Mouse (Mus musculus): Measurements from ENCODE around the gene Tmem60. TPM values are rescaled to one million over a fixed set of nuclear protein-coding genes. Genes with fewer than 3 reads are reported as not detected.

Gene Tmem60
- 10 to 100 TPM; 23.8 to 24.1 TPM for total RNA-seq (2021)

DNA sequence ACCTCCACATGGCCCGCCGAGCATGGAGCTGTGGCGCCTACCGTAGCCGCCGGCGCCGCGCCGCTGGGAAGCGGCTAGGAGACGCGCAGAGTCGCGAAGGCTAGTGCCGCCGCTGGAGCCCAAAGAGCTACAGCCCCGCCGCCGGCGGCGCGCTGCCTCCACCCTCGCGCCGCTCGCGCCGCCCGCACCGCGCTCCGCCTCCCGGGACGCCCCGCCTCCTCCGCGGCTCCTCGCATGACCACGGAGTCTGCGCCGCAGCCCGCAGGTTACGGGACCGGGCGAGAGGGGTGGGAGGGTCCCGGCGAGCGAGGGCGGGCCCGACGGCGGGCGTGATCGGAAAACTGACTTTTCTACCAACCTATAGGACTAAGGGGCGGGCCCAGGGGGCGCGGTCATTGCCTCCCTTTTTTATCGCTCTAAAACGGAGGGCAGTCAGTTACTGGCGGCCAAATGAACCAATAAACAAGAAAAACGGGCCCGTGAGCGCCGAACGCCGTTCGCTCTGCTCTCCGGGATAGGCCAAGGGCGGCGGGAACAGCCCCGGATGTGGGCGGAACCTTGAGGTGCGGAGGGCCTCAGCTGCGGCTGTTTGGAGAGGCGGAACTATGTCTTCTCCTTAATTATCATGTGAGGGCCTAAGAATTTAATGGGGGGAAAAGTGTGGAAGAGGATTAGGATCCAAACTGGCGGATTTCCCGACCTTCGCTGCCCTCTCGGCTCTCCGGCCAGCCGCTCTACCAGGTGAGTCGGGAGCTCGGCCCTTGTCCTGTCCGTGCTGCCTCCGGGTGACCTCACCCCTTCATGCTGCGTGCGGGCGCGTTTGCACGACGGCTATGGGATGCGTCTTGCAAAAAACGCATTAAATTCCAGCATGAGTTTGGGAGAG, at the start of gene Tmem60, which contains the start of gene Phtf2:
TSS of gene Tmem60 (plus strand) at position 277 of the 886 bp plus-strand sequence.
TSS of gene Phtf2 (minus strand) at position 210 of the 886 bp plus-strand sequence.
- intact Hi-C loops (cut with DNase I), result loop anchor here (2.0 to 10.0 kb wide), 3 partner anchors 69 to 543 kb away; partner anchors contain the start of genes Ccdc146, Fam185a and Ptpn12
- peak; percentile 97 to 98 for DNase-seq

DNA sequence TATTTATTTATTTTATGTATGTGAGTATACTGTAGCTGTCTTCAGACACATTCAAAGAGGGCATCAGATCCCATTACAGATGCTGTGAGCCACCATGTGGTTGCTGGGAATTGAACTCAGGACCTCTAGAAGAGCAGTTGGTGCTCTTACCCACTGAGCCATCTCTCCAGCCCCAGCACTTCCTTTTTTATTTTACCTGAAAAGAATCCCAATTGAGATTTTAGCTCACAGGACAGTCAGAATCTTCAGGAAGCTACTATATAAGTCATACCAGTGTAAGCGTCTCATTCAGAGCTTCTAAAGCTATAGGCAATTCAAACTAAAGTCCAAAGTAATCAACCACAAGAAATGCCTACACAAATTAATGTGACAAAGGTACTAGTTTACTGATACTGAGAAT, 47.6 kb upstream of the Tmem60 start:
- intact Hi-C loops (cut with DNase I), result no loop called here
- no peak for DNase-seq

DNA sequence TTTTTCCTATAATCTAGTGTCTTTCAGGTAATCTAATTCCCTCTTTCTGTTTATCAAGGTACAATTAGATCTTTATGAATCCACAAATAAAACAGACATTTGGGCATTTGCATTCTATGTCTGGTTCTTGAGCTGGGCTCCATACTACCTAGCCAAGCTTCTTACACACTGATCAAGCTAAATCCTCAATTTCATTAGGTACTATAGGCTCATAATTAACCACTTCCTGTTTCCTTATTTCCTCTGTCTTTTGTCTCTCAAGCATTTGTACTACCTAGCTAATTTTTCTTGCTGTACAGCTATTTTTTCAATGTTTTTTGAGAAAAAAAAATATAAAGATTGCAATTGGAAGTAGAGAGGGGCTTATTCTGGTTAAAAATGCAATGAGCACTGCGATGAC, 44.9 kb upstream of the Tmem60 start:
- no peak for DNase-seq
- intact Hi-C loops (cut with DNase I), result no loop called here

DNA sequence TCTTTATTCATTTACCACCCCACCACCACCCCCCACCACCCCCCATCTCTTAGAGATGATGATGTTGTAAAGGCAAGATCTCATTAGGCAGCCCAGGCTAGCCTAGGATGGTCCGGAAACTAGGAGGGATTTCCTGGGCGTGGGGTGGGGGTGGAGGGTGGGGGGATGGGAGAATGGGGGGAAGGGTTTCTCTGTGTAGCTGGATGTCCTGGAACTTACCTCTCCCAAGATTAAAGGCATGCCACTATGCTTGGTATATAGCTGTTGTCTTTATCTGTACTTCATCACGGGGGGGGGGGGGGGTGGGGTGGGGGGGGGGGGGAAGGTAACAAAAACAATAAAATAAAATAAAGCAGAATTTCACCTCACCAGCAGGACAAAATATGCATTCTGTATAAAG, 38.6 kb upstream of the Tmem60 start:
- DNase-seq, result no peak
- intact Hi-C loops (cut with DNase I), result no loop called here

DNA sequence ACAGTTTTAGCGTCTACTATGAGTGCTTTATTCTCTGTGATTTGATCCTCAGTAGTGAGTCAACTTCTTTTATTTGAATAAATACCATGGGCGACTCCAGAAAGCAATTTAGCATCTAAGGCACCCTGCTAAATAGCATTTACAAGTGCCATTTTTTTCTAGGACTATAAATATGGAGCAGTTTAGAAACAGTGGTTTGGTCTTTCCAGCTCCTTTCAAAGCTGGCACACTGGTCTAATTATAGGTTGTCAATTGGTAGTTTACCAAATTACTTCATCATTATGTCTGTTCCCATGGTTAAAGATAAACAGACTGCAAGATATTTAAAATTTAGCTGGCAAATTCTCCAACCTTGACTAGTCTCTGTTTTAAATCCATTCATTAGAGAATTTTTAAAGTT, 38.2 kb upstream of the Tmem60 start:
- intact Hi-C loops (cut with DNase I), result no loop called here
- DNase-seq, result no peak

DNA sequence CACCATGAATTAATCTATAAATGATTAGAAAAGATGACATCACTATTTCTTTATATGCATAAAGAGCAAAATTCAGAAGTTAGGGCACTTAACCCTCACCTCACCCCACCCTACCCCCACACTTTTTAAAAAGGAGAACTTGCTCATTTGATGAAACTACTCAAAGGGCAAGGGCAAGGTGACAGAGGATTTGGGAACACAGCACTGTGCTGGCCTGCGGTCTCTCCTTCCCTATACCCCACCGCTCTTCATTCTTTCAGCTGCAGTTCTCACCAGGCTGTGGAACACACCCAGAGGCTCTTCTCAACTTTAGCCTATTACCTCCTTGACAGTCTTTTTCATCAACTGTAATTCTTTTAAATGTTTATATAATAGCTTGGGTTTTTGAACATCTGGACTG, 35.0 kb upstream of the Tmem60 start:
- DNase-seq, result no peak
- intact Hi-C loops (cut with DNase I), result no loop called here

DNA sequence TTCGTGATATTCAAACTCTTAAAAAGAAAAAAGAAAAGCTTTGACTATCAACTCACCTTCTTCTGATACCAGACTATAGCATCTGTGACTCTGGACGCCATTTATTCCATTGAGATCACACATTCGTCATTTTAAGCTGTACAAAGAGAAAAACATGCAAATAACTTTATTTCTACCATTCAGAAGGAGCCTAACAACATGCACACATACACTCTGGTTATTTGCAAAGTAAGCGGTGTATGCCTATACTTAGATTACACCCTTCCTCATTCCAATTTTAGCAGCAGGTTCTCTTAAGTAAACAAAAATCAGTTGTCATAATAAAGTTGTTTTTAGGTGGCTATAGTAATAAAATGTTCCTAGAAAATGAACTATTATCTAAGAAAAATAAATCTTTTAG, 26.9 kb upstream of the Tmem60 start:
- no peak for DNase-seq
- intact Hi-C loops (cut with DNase I), result no loop called here

DNA sequence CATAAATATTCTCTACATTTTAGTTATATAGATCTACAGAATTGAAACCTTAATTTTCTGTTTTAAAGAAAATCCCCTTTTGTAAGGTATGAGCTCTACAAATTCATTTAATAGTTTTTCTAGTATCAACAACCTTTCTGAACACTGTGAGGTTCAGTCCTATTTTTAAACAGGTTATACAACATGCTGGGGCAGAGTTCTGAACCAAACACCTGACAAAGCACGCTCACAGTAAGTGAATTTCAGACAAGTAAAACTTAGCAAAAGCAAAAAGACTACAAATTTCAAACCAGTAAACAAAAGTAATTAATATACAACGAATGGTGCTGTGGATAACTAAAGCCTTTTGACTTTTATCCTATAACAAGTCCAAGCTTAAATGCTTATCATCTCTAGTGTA, 23.6 kb upstream of the Tmem60 start:
- DNase-seq, result no peak
- intact Hi-C loops (cut with DNase I), result no loop called here

DNA sequence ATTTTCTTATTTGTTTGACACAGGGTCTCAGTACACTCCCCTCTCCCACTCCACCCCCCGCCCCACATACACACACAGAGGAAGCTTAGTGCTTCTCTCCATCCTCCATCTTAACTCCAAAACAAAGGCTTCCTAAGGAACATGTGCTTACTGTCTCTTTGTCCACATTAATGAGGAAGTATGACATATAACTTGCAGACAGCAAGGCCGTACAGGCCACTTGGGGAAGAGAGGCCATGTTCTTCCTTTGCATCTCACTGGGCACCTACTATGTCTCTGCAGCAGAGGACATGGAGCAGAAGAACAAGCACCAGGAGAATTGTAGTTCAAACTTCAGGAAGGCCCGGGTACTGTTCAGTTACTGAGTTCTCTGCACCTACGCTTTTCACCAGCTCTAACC, 21.4 kb upstream of the Tmem60 start:
- intact Hi-C loops (cut with DNase I), result no loop called here
- no peak for DNase-seq

DNA sequence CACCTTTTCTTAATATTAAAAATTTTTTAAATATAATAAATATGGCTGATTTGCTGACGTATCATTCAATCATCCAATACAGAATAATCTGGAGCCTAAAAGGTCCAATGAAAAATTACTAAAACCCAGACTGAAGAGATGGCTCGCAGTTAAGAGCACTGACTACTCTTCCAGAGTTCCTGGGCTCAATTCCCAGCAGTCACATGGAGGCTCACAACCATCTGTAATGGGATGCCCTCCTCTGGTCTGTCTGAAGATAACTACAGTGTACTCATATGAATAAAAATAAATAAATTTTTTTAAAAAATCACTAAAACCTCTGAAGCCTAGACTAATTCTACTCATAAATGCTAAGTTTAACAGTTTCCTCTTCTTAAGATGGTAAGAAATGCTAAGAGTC, 20.1 kb upstream of the Tmem60 start:
- DNase-seq, result no peak
- intact Hi-C loops (cut with DNase I), result no loop called here

DNA sequence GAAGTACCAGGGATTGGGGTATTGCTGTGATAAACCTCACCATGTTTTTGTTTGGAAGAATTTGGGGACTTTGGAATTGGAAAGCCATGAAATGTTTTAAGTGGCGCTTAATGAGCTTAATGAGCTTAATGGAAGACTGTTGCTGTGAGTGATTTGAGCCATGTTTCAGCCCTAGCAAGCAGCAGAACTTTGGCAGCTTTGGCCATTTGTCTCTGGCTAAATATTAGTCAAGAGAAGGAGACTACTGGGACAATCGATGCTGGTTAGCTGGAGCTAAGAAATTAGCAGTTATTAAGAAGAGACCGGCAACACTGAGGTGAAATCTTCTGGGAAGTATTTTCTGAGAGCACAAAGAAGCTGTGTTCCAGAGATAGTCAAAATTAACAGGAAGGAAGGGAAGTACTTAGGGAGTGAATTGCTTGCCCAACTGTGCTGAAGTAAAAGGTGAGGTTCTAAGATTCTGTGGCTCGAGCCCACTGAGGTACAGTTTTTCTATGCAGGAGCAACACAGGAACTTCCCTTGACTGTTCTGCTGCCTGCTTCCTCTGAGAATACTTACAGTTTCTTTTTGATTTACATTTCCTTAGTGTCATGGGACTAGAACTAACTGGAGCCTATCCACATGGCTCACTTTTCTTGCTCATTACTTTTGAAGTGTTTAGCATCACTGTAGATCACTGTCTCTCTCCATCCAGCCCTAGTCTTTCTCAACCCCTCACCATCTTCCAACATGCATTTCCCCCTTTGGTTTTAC, 17.6 kb upstream of the Tmem60 start:
- intact Hi-C loops (cut with DNase I), result no loop called here
- DNase-seq, result no peak

DNA sequence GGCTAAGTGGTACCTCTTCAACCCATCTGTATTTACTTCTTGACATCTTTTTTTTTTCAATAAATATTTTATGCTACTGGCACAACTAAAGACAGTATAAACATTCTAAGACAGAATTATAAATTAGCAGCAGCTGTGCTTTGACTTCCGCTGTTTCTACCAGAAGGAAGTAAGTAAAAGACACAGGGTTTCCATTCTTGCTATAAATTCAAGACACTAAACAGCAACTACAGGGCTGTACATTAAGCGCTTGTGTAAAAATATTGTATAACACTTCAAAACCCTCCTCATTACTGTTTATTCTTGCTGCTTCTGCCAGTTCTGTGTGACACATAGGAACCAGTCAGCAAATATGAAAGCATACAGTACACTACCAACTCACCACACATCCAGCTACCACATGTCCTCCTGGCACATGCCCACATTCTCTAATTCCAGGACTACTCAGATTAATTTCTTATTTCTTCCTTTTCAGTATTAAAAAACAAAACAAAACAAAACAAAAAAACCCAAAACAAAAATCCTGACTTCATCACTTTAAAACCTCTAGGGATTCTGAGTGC, 16.7 kb upstream of the Tmem60 start:
- no peak for DNase-seq
- intact Hi-C loops (cut with DNase I), result no loop called here

DNA sequence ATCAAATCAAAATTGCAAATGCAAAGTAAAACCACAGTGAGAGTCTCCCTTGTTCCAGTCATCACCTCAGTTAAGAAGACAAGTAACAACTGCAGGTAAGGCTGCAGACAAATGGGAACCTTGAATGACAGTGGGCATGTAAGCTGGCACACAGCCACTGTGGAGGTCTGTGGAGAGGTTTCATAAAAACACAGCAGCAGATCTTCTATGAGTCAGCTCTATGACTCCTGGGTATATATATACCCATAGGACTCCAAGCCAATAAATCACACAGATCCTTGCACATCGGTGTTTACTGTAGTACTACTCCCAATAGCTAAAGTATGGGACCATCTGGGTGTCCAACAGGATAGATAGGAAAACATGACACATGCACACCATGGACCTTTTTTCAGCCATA, 8.8 kb upstream of the Tmem60 start:
- intact Hi-C loops (cut with DNase I), result no loop called here
- no peak for DNase-seq

DNA sequence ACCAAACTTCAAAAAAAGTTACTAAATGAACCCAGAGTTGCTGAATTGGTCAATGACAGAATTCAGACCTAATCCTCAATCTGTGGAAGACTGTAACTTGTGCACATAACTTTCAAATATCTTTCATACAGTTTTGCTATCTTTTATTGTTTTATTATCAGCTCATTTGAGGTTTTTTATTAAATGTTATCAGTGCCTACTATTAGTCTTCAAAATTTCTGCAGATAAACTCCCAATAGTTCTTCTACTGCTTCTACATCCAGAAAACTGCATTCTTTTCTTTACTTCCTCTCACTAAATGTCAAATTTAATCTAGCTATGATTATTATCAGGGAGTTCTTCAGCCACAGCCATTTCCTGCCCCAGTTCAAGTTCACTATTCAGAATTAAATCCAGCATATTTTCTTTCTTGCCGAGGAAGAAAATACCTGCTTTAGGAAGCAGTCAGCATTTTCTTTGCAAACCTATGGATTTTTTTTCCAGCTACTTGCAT, 5.0 kb upstream of the Tmem60 start:
- intact Hi-C loops (cut with DNase I), result loop anchor here (5.0 kb wide), 1 partner anchor 175 kb away; no protein-coding TSS in a partner anchor

DNA sequence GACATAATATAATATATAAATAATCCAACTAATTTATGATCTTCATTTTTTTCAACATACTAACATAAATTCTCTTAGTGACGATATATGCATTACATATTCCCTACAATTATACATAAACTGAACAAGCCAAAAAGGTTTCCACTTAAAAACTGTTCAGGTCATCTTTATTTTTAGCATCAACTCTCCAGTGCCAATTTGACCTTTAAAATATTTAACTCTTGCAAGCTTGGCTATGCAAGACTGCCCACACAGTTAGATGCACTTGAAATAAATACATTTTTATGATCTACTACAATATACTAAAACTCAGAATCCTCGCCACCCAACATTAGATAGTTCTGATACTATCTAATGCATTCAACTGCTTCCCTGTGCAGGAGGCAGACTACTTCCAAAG, 1.6 kb upstream of the Tmem60 start:
- intact Hi-C loops (cut with DNase I), result loop anchor here (2.0 to 10.0 kb wide), 2 partner anchors 70 to 544 kb away; partner anchors contain the start of genes Ccdc146 and Fam185a
- DNase-seq, result no peak

More for the DNA sequence above, 5.0 kb upstream of the Tmem60 start:
- no peak for DNase-seq

DNA sequence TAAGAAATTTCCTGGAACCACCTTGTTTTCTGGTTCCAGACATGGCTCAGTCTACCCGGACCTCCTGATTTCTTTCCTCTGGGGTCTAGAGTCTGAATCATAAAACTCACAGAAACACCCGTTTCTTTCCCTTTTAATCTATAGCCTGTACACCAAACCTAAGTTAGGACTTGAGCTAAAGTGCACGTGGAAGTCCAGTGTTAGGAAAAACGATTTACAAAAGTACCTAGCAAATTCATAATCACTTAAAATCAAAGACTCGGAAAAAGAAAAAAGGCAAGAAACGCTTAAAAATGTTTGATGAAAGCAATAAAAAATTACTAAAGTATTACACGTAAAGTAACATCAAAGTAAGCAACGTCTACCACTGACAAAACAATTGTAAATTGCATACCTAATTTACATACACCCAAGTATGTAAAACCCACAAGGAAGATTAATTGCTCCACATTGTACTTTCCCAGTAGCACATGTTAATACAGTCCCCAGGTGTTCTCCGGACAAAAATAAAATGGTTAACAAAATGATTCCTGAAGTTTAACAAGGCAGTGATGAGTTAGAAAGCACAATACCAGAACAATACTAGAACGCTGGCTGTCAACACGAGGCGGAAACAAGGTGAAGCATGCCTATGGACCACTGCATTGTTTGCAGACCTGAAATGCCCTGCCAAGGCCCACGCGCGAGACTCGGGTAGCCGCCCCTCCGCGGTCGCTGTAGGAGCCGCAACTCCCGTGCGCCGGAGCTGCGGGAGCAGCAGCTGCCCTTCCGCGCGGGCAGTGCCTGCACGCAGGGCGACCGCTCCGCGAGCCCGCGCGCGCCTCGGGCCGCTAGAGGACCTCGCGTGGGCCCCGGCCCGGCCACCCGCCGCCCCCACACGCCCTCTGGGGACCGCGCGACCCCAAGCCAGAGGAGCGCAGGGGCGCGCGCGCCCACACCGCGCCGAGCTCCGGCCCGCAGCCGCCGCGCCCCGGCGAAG, 905 bp upstream of the Tmem60 start:
- peak; percentile 53 to 58 for DNase-seq
- intact Hi-C loops (cut with DNase I), result loop anchor here (2.0 to 10.0 kb wide), 2 partner anchors 70 to 544 kb away; partner anchors contain the start of genes Ccdc146 and Fam185a

DNA sequence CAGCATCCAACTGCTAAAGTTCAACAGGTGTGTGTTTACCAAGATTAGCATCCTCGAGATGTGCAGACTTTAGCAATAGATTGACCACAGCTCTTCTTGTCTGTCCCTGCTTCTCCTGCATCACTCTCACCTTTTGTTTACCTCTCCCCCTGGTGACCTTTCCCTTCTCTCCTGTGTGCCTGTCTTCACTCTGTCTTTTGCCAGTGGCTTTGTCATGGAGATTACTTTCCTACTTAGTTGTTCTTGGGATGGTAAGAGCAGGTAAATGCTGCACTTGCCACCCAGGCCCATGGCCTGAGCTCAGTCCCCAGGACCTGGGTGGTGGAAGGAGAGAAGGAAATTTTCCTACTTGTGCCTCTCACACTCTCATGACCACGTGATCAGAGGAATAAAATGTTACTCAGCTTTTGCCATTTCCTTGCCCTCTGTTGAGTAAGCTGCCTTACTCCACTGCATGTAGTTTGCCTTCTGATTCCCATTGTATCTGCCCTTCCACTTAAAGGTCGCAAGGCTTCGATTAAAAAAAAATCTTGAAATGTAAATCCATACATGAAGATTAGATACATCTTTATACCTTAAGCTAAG, 2.1 kb downstream of the Tmem60 start:
- DNase-seq, result no peak
- intact Hi-C loops (cut with DNase I), result loop anchor here (10.0 kb wide), 1 partner anchor 541 kb away; the partner anchor contains the start of genes Ccdc146 and Fam185a

DNA sequence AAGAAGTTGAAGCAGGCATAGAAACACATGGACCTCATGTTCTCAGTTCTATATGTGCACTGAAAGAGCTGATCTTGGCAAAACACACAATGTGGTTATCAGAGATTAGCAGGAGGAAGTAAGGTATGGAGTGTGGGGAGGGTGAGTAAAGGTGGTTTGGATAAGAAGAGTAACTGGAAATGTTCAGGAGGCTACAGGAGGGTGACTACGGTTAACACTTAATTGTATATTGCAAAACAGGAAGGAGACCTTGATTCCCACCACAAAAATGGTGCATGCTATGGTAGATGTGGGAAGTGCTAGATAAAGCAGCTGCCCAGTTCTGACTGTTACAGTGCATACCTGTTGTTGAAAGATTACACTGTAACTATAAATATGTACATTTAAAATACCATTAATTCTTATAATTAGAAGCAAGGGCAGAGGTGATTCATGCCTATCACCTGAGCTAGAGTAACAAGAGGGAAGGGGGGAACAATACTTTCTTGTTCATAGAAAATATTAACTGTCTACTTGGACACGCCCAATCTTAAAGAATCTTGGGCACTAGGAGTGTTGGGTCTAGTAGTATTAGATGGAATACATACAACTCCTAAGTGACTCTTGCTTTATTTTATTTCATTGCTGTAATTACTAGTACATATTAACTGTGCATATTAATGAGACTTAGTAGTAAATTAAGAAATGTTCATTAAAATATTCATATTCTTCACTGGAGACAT, 15.6 kb downstream of the Tmem60 start:
- intact Hi-C loops (cut with DNase I), result no loop called here
- no peak for DNase-seq

DNA sequence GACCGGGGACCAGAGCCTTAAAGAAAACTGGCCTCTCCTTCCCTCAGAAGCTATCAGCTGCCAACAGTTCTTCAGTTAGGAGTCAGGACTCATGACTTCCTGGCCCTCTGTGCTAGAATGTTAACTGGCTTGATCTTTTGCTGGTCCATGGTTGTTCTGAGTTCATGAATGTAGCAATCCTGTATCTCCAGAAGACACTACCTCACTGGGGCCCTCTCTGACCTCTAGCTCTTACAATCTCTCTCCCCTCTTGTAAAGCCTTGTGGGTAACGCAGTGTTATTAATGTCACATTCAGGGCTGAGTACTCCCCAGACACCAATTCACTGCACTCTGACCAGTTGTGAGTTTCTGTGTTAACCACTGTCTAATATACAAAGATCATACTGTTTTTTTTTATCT, 22.7 kb downstream of the Tmem60 start:
- intact Hi-C loops (cut with DNase I), result no loop called here
- DNase-seq, result no peak

Data from heart, postnatal 36 days (tissue).